Mouse (Mus musculus): ENCODE results near the gene Copz1.

DNA sequence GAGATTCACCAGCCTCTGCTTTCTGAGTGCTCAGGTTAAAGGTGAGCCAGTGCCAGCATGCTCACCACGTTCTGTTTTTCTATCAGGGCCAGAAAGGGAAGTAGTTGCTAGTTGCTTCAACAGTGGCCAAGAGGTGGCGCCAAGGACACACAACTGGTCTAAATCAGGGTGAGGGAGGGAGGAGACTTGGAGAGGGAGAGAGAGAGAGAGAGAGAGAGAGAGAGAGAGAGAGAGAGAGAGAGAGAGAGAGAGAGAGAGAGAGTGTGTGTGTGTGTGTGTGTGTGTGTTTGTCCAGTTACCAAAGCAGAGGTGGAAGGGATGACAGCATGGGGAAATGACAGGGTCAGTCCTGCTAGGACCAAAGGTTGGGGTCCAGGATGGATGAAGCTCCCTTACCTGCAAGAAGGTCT lies 74.8 kb downstream of the Copz1 start:
- TF ChIP-seq EP300 (IDR thresholded peaks at IDR 0.05; ENCODE audit: low read depth): no peak
- peak; percentile 71 for TF ChIP-seq CTCF (IDR thresholded peaks at IDR 0.05; ENCODE audit: low read depth)
